Mouse (Mus musculus) stomach, postnatal 0 days (tissue): ENCODE data around the gene Pik3c2a. TPM values are rescaled to one million over a fixed set of nuclear protein-coding genes. Genes with fewer than 3 reads are reported as not detected.

Experiments used
- ATAC-seq: fragments of 200-750 bp; cut with Nextera tagmentation; 2 replicates; pipeline ENCODE4 v1.8.0; 2017; ENCODE audit not compliant: low FRiP score, low TSS enrichment
- DNase-seq: peaks from one replicate; pipeline ENCODE4 v3.0.0-alpha.2; 2016; ENCODE audit warnings: low spot score
- H3K27ac ChIP-seq: fragments of 300-500 bp; sonication (generic); replicated peaks from 2 replicates; pipeline ENCODE4 v1.5.1; 2014; ENCODE audit warnings: mild to moderate bottlenecking, control low read depth
- H3K27me3 ChIP-seq: fragments of 300-500 bp; sonication (generic); 2 replicates; pipeline ENCODE4 v1.6.1; 2014; ENCODE audit warnings: low read length; ENCODE audit not compliant: control insufficient read depth, insufficient read depth
- H3K36me3 ChIP-seq: fragments of 300-500 bp; sonication (generic); 2 replicates; pipeline ENCODE4 v1.6.1; 2014; ENCODE audit warnings: low read length, mixed read lengths; ENCODE audit not compliant: control insufficient read depth, insufficient read depth
- H3K4me1 ChIP-seq: fragments of 300-500 bp; sonication (generic); replicated peaks from 2 replicates; pipeline ENCODE4 v1.6.1; 2014; ENCODE audit warnings: antibody characterized with exemption; ENCODE audit not compliant: control insufficient read depth, insufficient read depth
- H3K4me2 ChIP-seq: fragments of 300-500 bp; sonication (generic); replicated peaks from 2 replicates; pipeline ENCODE4 v1.6.1; 2014; ENCODE audit warnings: low read depth, mild to moderate bottlenecking, control low read depth, moderate library complexity
- H3K4me3 ChIP-seq: fragments of 300-500 bp; sonication (generic); 2 replicates; pipeline ENCODE4 v1.5.1; 2014; ENCODE audit warnings: low read depth, low read length, control low read depth
- H3K9ac ChIP-seq: fragments of 300-500 bp; sonication (generic); 2 replicates; pipeline ENCODE4 v1.6.1; 2014; ENCODE audit warnings: mild to moderate bottlenecking, low read length, control low read depth, mixed read lengths
- H3K9me3 ChIP-seq: fragments of 300-500 bp; sonication (generic); 2 replicates; pipeline ENCODE4 v1.6.1; 2016; ENCODE audit warnings: low read length; ENCODE audit not compliant: control insufficient read depth
- CTCF ChIP-seq: IDR thresholded peaks from 2 replicates; pipeline ENCODE4 v1.5.1; 2016; ENCODE audit warnings: antibody characterized with exemption, low read depth, mild to moderate bottlenecking, moderate library complexity
- EP300 ChIP-seq: optimal IDR thresholded peaks from 2 replicates; pipeline ENCODE3; 2016; ENCODE audit warnings: antibody characterized with exemption
- WGBS: fragments of 180-500 bp; shearing (Covaris S2); extraction: QIAGEN DNeasy Blood & Tissue Kit; methylation state at CpG from one replicate; pipeline ENCODE4 v1.1.7; 2014; 5-methylcytosine and 5-hydroxymethylcytosine counted together
- polyA plus RNA-seq: library from polyadenylated mRNA; unstranded; fragments of >200 nt; fragmentation: Nextera tagmentation; extraction: Ambion mirVana; gene quantifications from 2 replicates; pipeline ENCODE4 v1.2.1, GENCODE M21; 2015

The Pik3c2a gene
- polyA plus RNA-seq, 1 experiment from 2014 or later = 12.0 TPM

DNA sequence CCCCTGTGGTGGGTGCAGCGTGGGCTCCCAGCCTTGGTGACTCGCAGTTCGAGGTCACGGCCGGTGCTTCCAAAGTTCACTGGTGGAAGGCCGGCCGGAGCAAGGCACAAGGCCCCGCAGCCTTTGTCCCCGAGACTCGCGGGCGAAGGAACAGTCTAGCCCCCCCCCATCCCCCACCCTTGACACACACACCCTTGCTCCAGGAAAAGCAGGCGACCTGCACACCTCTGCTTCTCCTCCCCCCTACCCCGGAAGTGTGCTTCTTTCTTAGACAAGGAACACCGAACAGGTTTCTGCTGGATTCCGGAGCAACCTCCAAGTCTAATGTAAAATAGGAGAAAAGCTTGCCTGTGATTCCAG lies 134.6 kb downstream of the Pik3c2a start:
- H3K4me3 ChIP-seq = peak overlapping the region; percentile 74
- H3K9me3 ChIP-seq = no peaks in the 10 kb centered on the region
- H3K27me3 ChIP-seq = no peaks in the 10 kb centered on the region
- 8% methylated on average over 15 of the region's 16 CpGs for WGBS
- peak overlapping the region; percentile 99 for H3K4me2 ChIP-seq
- TF ChIP-seq CTCF = no peak
- no peak for TF ChIP-seq EP300
- H3K36me3 ChIP-seq = no peaks in the 10 kb centered on the region
- H3K9ac ChIP-seq = peak overlapping the region; percentile 69
- H3K27ac ChIP-seq = peak overlapping the region; percentile 93
- peak; percentile 90 for DNase-seq
- peak; percentile 85 for ATAC-seq
- 0 out of 2 replicates have a peak, but pooled peaks cover 4% of the 10 kb centered on the region for H3K4me1 ChIP-seq

- TF ChIP-seq EP300 = no peak
- TF ChIP-seq CTCF = no peak
- Histone ChIP-seq H3K4me1 (0 out of 2 replicates have a peak, but pooled peaks cover 4% of the 10 kb centered on the region), H3K9ac (peak within 1 kb of the TSS; percentile 69), H3K27ac (peak within 1 kb of the TSS; percentile 93), H3K9me3 (no peaks in the 10 kb centered on the region), H3K4me2 (peak within 1 kb of the TSS; percentile 99), H3K36me3 (no peaks in the 10 kb centered on the region), H3K4me3 (peak within 1 kb of the TSS; percentile 74), H3K27me3 (no peaks in the 10 kb centered on the region)
- ATAC-seq = peak; percentile 88
- under 1% methylated on average over 56 of the region's 65 CpGs for WGBS
- DNase-seq = peak; percentile 94
Measured at GRCm38 (mm10) chr7:116307871-116308631, 135.2 kb downstream of the Pik3c2a start, which contains the start of gene Plekha7. Gene Plekha7, minus strand, starts transcription at chr7:116308376.

DNA sequence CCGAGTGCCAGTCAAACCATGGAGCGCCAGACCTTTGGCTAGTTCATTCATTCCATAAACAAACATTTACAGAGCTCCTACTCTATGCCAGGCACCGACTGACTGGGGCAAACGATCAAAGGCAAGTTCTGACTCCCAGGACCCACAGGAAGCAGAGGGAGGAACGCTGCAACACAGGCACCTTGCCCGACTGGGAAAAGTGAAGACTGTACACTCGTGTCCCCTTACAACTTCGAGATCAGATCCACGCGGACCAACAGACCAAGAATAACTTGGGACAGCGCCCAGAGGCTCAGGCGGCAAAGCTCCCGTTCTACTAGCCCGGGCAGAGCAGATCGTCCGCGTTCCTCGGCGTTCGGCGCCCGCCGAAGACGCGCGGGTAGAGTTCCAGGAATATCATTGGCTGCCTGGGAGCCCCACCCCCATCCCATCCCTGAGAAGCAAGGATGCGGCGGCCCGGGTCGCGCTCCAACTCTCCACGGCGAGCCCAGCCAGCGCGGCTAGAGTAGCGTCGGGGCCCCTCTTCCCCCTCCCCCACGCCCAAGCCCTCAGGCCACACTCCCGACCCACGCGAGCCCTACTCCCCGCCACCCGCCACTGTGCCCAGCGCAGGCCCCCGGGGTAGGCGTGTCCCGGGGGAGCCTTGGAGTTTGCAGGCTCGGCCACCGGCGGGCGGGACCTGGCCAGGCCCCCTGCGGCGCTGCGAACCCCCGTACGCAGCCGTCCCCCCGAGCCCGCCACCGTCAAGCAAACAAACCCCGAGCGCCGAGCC lies 136.0 kb downstream of the Pik3c2a start:
- Histone ChIP-seq H3K36me3 (no peaks in the 10 kb centered on the region), H3K9me3 (no peaks in the 10 kb centered on the region), H3K4me3 (peak overlapping the region; percentile 74), H3K27ac (peak overlapping the region; percentile 93), H3K4me2 (peak overlapping the region; percentile 99), H3K9ac (peak overlapping the region; percentile 69), H3K27me3 (no peaks in the 10 kb centered on the region), H3K4me1 (0 out of 2 replicates have a peak, but pooled peaks cover 4% of the 10 kb centered on the region)
- peak; percentile 82 for DNase-seq
- TF ChIP-seq EP300 (no peak), CTCF (no peak)
- WGBS = under 1% methylated on average over 49 of the region's 63 CpGs
- peak; percentile 70 for ATAC-seq

DNA sequence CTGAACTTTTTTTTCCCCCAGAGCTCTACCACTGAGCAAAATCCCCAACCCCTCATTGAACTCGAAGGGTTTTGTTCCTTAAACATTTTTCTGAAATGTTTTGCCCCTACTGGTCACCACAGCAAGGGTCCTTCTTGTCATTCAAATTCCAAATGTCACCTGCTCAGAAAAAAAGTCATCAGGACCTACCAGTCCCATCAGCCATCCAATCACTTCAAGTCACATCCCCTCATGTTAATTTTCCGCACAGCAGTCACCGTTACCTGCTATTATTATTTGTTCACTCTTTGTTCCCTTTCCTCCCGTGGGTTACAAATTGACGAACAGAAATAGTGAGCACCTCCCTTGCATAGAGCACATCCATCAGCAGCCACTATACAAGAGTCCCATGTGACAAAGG lies 136.6 kb downstream of the Pik3c2a start:
- no peaks in the 10 kb centered on the region for H3K9me3 ChIP-seq
- 19% methylated on average over 5 of the region's 5 CpGs for WGBS
- H3K4me3 ChIP-seq = peak overlapping the region; percentile 74
- no peak for ATAC-seq
- peak overlapping the region; percentile 99 for H3K4me2 ChIP-seq
- H3K27ac ChIP-seq = no peak overlapping the region
- DNase-seq = no peak
- no peak overlapping the region for H3K9ac ChIP-seq
- H3K36me3 ChIP-seq = no peaks in the 10 kb centered on the region
- 0 out of 2 replicates have a peak, but pooled peaks cover 4% of the 10 kb centered on the region for H3K4me1 ChIP-seq
- no peaks in the 10 kb centered on the region for H3K27me3 ChIP-seq
- TF ChIP-seq EP300 (no peak), CTCF (no peak)

GRCm38 (mm10) chr7:116301661-116302311 lies 141.5 kb downstream of the Pik3c2a start:
- ATAC-seq = peak; percentile 73

More at GRCm38 (mm10) chr7:116301661-116302311, 141.5 kb downstream of the Pik3c2a start:
- Histone ChIP-seq H3K36me3 (no peaks in the 10 kb centered on the region), H3K4me2 (no peak overlapping the region), H3K4me3 (no peak overlapping the region), H3K9ac (no peak overlapping the region), H3K27ac (0 out of 2 replicates have a peak overlapping the region, but pooled peaks have one; percentile 2), H3K4me1 (no peaks in the 10 kb centered on the region), H3K9me3 (no peaks in the 10 kb centered on the region), H3K27me3 (no peaks in the 10 kb centered on the region)
- 58% methylated on average over 5 of the region's 5 CpGs for WGBS
- peak; percentile 71 for DNase-seq
- TF ChIP-seq EP300 (no peak), CTCF (no peak)
